Mouse (Mus musculus) bone marrow macrophage, adult 2 months (primary cell): Measurements from ENCODE around the gene 5330417C22Rik. TPM values are rescaled to one million over a fixed set of nuclear protein-coding genes. Genes with fewer than 3 reads are reported as not detected.
"Not testable (repeated sequence)": the region's sequence is repeated elsewhere in the genome, so short reads cannot be mapped to it uniquely, and the experiment has no call there.

Experiments
- H3K27ac ChIP-seq: 2 replicates; pipeline ENCODE4 v1.5.1; 2012; ENCODE audit warnings: low read depth, low read length; ENCODE audit not compliant: insufficient read depth
- H3K4me1 ChIP-seq: 2 replicates; pipeline ENCODE4 v1.6.1; 2012; ENCODE audit warnings: low read length; ENCODE audit not compliant: control insufficient read depth, insufficient read depth
- H3K4me3 ChIP-seq: 2 replicates; pipeline ENCODE4 v1.5.1; 2012; ENCODE audit warnings: mild to moderate bottlenecking, low read length, moderate library complexity; ENCODE audit not compliant: insufficient read depth
- CTCF ChIP-seq: IDR thresholded peaks from 2 replicates; pipeline ENCODE4 v1.5.1; 2012; ENCODE audit warnings: low read depth, mild to moderate bottlenecking, low read length, moderate library complexity
- POLR2A ChIP-seq: IDR thresholded peaks from 2 replicates; pipeline ENCODE4 v1.6.1; 2012; ENCODE audit warnings: mild to moderate bottlenecking, low read depth, low read length, borderline replicate concordance
- polyA plus RNA-seq: library from polyadenylated mRNA; stranded (reverse); fragments of >200 nt; gene quantifications from 2 replicates; pipeline ENCODE4 v1.2.4, GENCODE M21; 2012; ENCODE audit not compliant: missing spikeins, insufficient read depth, insufficient read length

The 5330417C22Rik gene
- polyA plus RNA-seq, 1 experiment: not detected

DNA sequence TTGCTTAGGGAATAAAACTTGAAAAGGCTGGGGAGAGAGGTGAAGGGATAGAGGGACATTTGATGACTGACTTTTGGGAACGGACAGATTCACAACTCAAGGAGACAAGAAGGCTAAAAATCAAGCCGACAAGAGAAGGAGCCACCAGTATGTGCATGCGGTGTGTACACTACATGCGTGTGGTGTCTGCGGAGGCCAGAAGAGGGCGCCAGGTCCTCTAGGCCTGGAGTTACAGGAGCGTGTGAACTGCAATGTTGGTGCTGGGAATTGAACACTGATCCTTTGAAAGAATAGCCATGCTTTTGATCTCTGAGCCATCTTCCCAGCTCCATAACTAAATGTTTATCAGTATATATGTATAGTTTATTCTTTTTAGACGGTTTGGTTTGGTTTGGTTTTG, 7.8 kb downstream of the 5330417C22Rik start:
- Histone ChIP-seq H3K27ac (no peak overlapping the region), H3K4me3 (no peak overlapping the region), H3K4me1 (no peaks in the 10 kb centered on the region)
- TF ChIP-seq CTCF: no peak
- TF ChIP-seq POLR2A: no peak

DNA sequence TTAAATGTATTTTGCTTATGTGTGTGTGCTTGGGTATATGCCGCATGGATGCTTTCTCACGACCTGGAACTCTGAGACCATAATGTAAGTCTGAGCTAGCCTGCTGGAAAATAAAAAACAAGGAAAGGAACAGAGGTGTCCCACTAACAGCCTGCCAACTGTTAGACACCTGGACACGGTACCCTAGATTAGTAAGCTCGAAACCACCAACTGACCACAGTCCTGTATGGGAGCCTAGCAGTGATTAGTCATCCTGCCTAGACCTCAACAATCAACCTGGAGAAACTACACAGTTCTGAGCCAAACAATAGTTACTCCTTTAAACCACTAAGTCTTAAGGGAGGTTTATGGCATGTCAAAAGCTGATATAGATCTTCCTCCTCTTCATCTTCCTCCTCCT, 12.9 kb downstream of the 5330417C22Rik start:
- no peak overlapping the region for H3K27ac ChIP-seq
- no peak overlapping the region for H3K4me3 ChIP-seq
- TF ChIP-seq CTCF (no peak), POLR2A (no peak)
- H3K4me1 ChIP-seq: no peaks in the 10 kb centered on the region

- Histone ChIP-seq H3K4me3 (no peak overlapping the region), H3K27ac (no peak overlapping the region), H3K4me1 (no peaks in the 10 kb centered on the region)
- TF ChIP-seq POLR2A (no peak), CTCF (no peak)
Measured at GRCm38 (mm10) chr3:108518276-108518675, 18.1 kb downstream of the 5330417C22Rik start.

GRCm38 (mm10) chr3:108513465-108513864, 22.9 kb downstream of the 5330417C22Rik start:
- Histone ChIP-seq H3K4me1 (no peaks in the 10 kb centered on the region), H3K27ac (no peak overlapping the region), H3K4me3 (no peak overlapping the region)
- no peak for TF ChIP-seq CTCF
- no peak for TF ChIP-seq POLR2A

GRCm38 (mm10) chr3:108510716-108511483, 25.4 kb downstream of the 5330417C22Rik start:
- Histone ChIP-seq H3K4me1 (no peaks in the 10 kb centered on the region), H3K4me3 (no peak overlapping the region), H3K27ac (no peak overlapping the region)
- no peak for TF ChIP-seq POLR2A
- TF ChIP-seq CTCF: no peak

- TF ChIP-seq CTCF (no peak), POLR2A (no peak)
- no peak overlapping the region for H3K4me3 ChIP-seq
- H3K4me1 ChIP-seq: no peaks in the 10 kb centered on the region
- no peak overlapping the region for H3K27ac ChIP-seq
Measured at GRCm38 (mm10) chr3:108510156-108510555, 26.2 kb downstream of the 5330417C22Rik start.

DNA sequence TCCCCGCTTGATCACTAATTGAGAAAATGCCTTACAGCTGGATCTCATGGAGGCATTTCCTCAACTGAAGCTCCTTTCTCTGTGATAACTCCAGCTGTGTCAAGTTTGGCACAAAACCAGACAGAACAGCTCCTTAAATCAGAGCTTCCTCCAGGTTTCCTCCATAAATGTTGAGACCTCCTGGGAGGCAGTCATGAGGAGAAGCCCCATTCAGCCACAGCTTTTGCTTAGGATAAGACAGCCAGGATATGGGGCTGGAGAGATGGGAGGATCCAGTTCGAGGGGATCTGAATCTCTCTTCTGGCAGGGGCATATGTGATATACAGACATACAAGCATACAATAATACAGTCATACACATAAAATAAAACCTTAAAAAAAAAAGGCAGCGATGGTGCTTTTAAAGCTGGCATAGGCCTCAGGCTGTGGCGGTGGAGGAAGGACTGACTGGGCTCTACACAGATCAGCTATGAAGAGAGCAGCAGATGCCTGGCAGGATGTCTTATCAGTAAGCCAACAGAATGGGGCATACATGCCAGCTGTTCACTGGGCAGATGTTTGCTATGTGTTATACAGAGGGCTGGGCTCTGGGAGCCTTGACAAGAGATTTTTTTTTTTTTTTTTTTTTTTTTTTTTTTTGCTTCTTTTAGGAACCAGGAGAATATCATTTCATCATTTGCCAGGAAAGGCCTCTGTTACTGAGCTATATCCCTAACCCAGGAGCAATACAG, 27.4 kb downstream of the 5330417C22Rik start:
- H3K4me1 ChIP-seq: no peaks in the 10 kb centered on the region
- H3K4me3 ChIP-seq: no peak overlapping the region
- H3K27ac ChIP-seq: no peak overlapping the region
- TF ChIP-seq POLR2A (no peak), CTCF (no peak)

GRCm38 (mm10) chr3:108503908-108504307, 32.4 kb downstream of the 5330417C22Rik start:
- H3K4me1 ChIP-seq: no peaks in the 10 kb centered on the region
- TF ChIP-seq CTCF (no peak), POLR2A (no peak)
- H3K4me3 ChIP-seq: no peak overlapping the region
- no peak overlapping the region for H3K27ac ChIP-seq

- not testable (repeated sequence) for H3K4me1 ChIP-seq, H3K4me3 ChIP-seq, H3K27ac ChIP-seq
Measured at GRCm38 (mm10) chr3:108501411-108501810, 34.9 kb downstream of the 5330417C22Rik start.

- Histone ChIP-seq H3K27ac (no peak overlapping the region), H3K4me1 (no peaks in the 10 kb centered on the region), H3K4me3 (no peak overlapping the region)
- TF ChIP-seq CTCF: no peak
Measured at GRCm38 (mm10) chr3:108499826-108500225, 36.5 kb downstream of the 5330417C22Rik start.
